Mouse (Mus musculus) lung, adult 2 months (tissue): ENCODE measurements around the gene Nudt8.

ENCODE experiments used
- CTCF ChIP-seq: fragments of 200-500 bp; IDR thresholded peaks from 2 replicates; pipeline ENCODE4 v1.5.1; 2011; ENCODE audit warnings: mild to moderate bottlenecking, low read length, control low read depth; ENCODE audit not compliant: insufficient read depth
- POLR2A ChIP-seq: fragments of 200-500 bp; IDR thresholded peaks from 2 replicates; pipeline ENCODE4 v1.6.1; 2011; ENCODE audit warnings: low read depth, mild to moderate bottlenecking, control low read depth, low read length, borderline replicate concordance; ENCODE audit errors: extremely low read depth

DNA sequence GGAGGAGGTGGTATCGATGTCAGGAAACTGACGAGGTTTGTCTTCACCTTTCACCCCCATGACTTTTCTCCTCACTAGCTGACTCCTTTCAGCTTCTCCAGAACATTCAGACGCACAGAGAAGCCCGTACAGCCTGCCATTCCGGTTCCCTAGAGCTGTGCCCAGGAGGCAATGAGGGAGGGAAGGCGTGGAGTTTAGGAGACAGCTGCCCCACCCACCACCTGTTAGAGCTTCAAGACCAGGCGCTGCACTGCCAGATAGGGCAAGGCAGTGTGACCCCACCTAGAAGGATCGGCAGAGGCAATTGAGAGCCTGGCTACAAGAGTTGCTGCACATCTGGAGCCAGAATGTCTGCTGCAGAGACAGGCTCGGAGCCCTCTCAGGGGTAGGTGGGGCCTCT is 28.2 kb upstream of the Nudt8 start, which contains the start of gene Aldh3b2:
- no peak for TF ChIP-seq CTCF
- TF ChIP-seq POLR2A, result no peak
